Mouse (Mus musculus): ENCODE data around the gene Cldn10. TPM values are rescaled to one million over a fixed set of nuclear protein-coding genes. Genes with fewer than 3 reads are reported as not detected.
"Not testable (repeated sequence)": the region's sequence is repeated elsewhere in the genome, so short reads cannot be mapped to it uniquely, and the experiment has no call there.

Gene Cldn10
- polyA plus RNA-seq (2015; fragmentation: Nextera tagmentation; extraction: Ambion mirVana) = 2.3 and 2.4 TPM in 2 replicates

GRCm38 (mm10) chr14:118787621-118788020 is at the start of gene Cldn10:
TSS of gene Cldn10 (plus strand) at chr14:118787908.
- Histone ChIP-seq H3K9ac (replicated peaks) (no peak within 1 kb of the TSS), H3K9me3 (replicated peaks) (no peaks in the 10 kb centered on the region), H3K36me3 (no peaks in the 10 kb centered on the region), H3K4me3 (replicated peaks) (no peak within 1 kb of the TSS), H3K27me3 (replicated peaks) (no peaks in the 10 kb centered on the region), H3K27ac (replicated peaks) (no peak within 1 kb of the TSS), H3K4me1 (0 out of 2 replicates have a peak, but pooled peaks cover 5% of the 10 kb centered on the region), H3K4me2 (no peak within 1 kb of the TSS)
- no peak for ATAC-seq (ENCODE audit: low FRiP score)
- WGBS = 84% methylated on average over 4 of the region's 4 CpGs

GRCm38 (mm10) chr14:118741780-118742179 is 45.9 kb upstream of the Cldn10 start:
- H3K4me1 ChIP-seq = no peaks in the 10 kb centered on the region
- H3K9ac ChIP-seq (replicated peaks) = no peak overlapping the region
- no peak for ATAC-seq (ENCODE audit: low FRiP score)
- no peak overlapping the region for H3K27ac ChIP-seq (replicated peaks)
- 0 out of 2 replicates have a peak, but pooled peaks cover 5% of the 10 kb centered on the region for H3K9me3 ChIP-seq (replicated peaks)
- H3K27me3 ChIP-seq (replicated peaks) = no peaks in the 10 kb centered on the region
- no peaks in the 10 kb centered on the region for H3K36me3 ChIP-seq
- H3K4me2 ChIP-seq = no peak overlapping the region
- H3K4me3 ChIP-seq (replicated peaks) = no peak overlapping the region

DNA sequence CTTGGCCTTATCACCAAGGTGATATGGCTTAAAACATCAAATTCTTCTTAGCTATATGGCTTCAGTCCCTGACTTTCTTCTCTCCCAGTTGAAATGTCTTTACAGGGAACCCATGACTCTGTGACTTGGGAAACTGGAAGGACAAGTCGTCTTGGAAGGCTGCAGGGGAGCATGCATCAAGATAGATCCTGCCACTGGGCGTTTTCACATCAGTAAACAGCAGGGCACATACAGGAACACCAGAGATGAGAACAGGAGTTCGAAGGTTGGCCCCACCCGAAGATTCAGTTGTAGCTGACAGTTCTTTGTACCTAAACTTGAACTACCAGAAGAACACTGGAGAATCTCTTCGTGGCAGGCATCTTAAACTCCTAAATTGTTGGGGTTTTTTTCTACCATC is 44.8 kb upstream of the Cldn10 start:
- Histone ChIP-seq H3K4me3 (replicated peaks) (no peak overlapping the region), H3K36me3 (no peaks in the 10 kb centered on the region), H3K27me3 (replicated peaks) (no peaks in the 10 kb centered on the region), H3K27ac (replicated peaks) (no peak overlapping the region), H3K4me1 (no peaks in the 10 kb centered on the region), H3K9me3 (replicated peaks) (0 out of 2 replicates have a peak, but pooled peaks cover 5% of the 10 kb centered on the region), H3K4me2 (no peak overlapping the region), H3K9ac (replicated peaks) (no peak overlapping the region)
- 82% methylated on average over 5 of the region's 5 CpGs for whole genome bisulfite sequencing
- ATAC-seq (ENCODE audit: low FRiP score) = no peak

DNA sequence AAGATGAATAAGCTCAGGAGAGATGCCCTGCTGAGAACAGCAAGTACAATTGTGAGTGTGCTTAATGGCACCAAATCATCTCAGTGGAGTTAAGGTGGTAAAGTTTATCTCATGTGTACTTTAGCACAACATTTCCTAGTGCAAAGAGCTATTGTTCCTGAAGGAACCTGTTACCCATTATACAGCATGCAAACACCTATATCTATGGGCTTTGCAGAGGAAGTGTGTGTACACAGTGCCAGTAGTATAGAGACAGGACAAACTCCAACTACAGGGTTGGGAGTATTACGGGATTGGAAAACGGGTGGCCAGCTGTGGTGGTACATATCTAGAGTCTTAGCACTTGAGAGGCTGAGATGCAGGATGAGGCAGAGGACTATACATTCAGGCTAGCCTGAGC is 38.6 kb upstream of the Cldn10 start:
- no peak overlapping the region for H3K27ac ChIP-seq (replicated peaks)
- ATAC-seq (ENCODE audit: low FRiP score) = no peak
- no peaks in the 10 kb centered on the region for H3K9me3 ChIP-seq (replicated peaks)
- no peak overlapping the region for H3K9ac ChIP-seq (replicated peaks)
- no peaks in the 10 kb centered on the region for H3K36me3 ChIP-seq
- no peaks in the 10 kb centered on the region for H3K27me3 ChIP-seq (replicated peaks)
- no peak overlapping the region for H3K4me3 ChIP-seq (replicated peaks)
- WGBS = 96% methylated on average over 2 of the region's 2 CpGs
- no peaks in the 10 kb centered on the region for H3K4me1 ChIP-seq
- no peak overlapping the region for H3K4me2 ChIP-seq

- Histone ChIP-seq H3K4me2 (no peak overlapping the region), H3K36me3 (no peaks in the 10 kb centered on the region), H3K4me3 (replicated peaks) (no peak overlapping the region), H3K9me3 (replicated peaks) (no peaks in the 10 kb centered on the region), H3K27me3 (replicated peaks) (no peaks in the 10 kb centered on the region), H3K27ac (replicated peaks) (no peak overlapping the region), H3K9ac (replicated peaks) (no peak overlapping the region), H3K4me1 (no peaks in the 10 kb centered on the region)
- whole genome bisulfite sequencing = 43% methylated on average over 4 of the region's 4 CpGs
- ATAC-seq (ENCODE audit: low FRiP score) = no peak
These were observed 38.0 kb upstream of the Cldn10 start for GRCm38 (mm10) chr14:118749715-118750114.

DNA sequence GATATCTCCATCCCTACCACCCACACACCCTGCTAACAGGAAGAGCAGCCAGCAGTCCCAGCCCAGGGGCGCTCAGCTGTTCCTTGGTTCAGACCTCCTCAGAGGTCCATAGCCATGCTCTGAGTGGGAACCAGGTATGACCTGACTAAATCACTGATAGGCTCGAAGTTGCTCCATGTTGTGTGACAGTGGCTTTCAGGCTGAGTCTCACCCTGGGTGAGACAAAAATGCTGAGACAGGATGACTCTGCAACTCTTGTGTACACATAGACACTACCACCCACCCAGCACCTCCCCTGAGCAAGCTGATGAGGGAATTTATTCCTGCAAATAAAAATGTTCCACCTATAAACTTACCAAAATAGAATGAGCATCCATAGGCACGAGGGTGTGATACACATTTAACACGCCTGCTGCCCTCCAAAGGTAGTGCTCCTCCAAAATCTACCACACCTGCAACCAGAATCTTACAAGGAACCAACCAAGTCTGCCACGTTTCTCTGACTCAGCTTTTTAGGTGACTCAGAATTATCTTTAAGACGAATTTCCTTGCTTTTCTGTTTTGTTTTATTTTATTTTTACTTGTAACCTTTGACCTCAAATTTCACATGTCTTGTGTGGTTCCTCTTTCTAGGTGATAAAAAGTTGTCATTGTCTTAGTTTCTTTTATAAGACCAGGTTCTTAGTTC is 37.1 kb upstream of the Cldn10 start:
- no peak overlapping the region for H3K27ac ChIP-seq (replicated peaks)
- no peaks in the 10 kb centered on the region for H3K4me1 ChIP-seq
- no peak overlapping the region for H3K4me2 ChIP-seq
- H3K9ac ChIP-seq (replicated peaks) = no peak overlapping the region
- 83% methylated on average over 6 of the region's 6 CpGs for WGBS
- H3K36me3 ChIP-seq = no peaks in the 10 kb centered on the region
- no peak for ATAC-seq (ENCODE audit: low FRiP score)
- H3K9me3 ChIP-seq (replicated peaks) = no peaks in the 10 kb centered on the region
- no peaks in the 10 kb centered on the region for H3K27me3 ChIP-seq (replicated peaks)
- no peak overlapping the region for H3K4me3 ChIP-seq (replicated peaks)

DNA sequence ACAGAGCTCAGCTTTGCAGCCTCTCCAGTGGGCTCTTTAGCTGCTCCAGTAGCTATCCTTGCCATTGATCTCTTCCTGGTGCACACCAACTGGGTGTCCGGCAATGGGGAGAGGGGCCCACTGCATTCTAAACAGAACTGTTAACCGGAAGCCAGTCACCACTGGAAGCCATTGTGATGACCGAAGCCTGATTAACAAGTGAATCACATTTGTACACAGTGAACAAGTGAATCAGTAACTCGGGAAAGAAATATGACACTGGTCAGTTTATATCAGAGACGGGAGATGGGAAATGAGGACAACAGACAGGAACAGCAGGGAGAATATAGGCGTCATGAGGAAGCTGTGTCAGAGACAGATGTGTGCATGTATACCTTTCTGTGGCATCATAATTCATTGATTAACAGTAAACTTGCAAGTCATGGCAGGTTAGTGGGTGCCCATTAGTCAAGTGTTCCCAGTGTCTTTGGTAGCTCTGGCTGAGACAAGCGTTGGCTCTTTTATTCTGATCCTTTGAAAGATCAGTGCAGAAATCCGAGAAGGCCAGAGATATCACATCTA is 36.4 kb upstream of the Cldn10 start:
- no peak overlapping the region for H3K9ac ChIP-seq (replicated peaks)
- no peak overlapping the region for H3K4me3 ChIP-seq (replicated peaks)
- no peaks in the 10 kb centered on the region for H3K9me3 ChIP-seq (replicated peaks)
- no peak overlapping the region for H3K4me2 ChIP-seq
- H3K27ac ChIP-seq (replicated peaks) = no peak overlapping the region
- no peaks in the 10 kb centered on the region for H3K27me3 ChIP-seq (replicated peaks)
- 56% methylated on average over 8 of the region's 8 CpGs for WGBS
- no peaks in the 10 kb centered on the region for H3K4me1 ChIP-seq
- H3K36me3 ChIP-seq = no peaks in the 10 kb centered on the region
- ATAC-seq (ENCODE audit: low FRiP score) = no peak

GRCm38 (mm10) chr14:118756015-118756414 is 31.7 kb upstream of the Cldn10 start:
- H3K4me2 ChIP-seq = no peak overlapping the region
- no peaks in the 10 kb centered on the region for H3K36me3 ChIP-seq
- H3K4me3 ChIP-seq (replicated peaks) = no peak overlapping the region
- ATAC-seq (ENCODE audit: low FRiP score) = no peak
- no peak overlapping the region for H3K9ac ChIP-seq (replicated peaks)
- H3K27me3 ChIP-seq (replicated peaks) = no peaks in the 10 kb centered on the region
- no peaks in the 10 kb centered on the region for H3K9me3 ChIP-seq (replicated peaks)
- H3K4me1 ChIP-seq = no peaks in the 10 kb centered on the region
- 75% methylated on average over 4 of the region's 4 CpGs for WGBS
- H3K27ac ChIP-seq (replicated peaks) = no peak overlapping the region

DNA sequence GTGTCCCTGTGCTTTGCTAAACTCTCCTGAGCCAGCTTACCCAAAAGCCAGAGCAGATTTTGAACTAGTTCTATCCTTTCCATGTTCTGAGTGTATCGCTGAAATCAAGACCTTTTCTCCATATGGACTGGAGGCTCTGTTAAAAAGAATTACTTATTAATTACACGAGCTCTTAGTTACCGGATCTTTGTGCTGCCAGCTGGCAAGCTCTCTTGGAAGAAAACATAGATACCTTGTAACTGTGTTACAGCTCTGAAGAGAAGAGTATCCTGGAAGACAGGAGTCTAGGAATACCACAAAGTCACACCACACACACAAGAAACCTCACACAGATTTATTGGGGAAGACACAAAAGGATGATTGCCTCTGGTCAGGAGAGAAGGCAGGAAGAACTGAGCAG is 31.1 kb upstream of the Cldn10 start:
- 80% methylated on average over 3 of the region's 3 CpGs for WGBS
- no peak for ATAC-seq (ENCODE audit: low FRiP score)
- Histone ChIP-seq H3K4me2 (no peak overlapping the region), H3K9ac (replicated peaks) (no peak overlapping the region), H3K27me3 (replicated peaks) (no peaks in the 10 kb centered on the region), H3K4me3 (replicated peaks) (no peak overlapping the region), H3K36me3 (no peaks in the 10 kb centered on the region), H3K27ac (replicated peaks) (no peak overlapping the region), H3K4me1 (no peaks in the 10 kb centered on the region), H3K9me3 (replicated peaks) (no peaks in the 10 kb centered on the region)

- not testable (repeated sequence) for H3K4me2 ChIP-seq; H3K9ac ChIP-seq (replicated peaks); ATAC-seq (ENCODE audit: low FRiP score); H3K27me3 ChIP-seq (replicated peaks); H3K36me3 ChIP-seq; H3K4me1 ChIP-seq; H3K9me3 ChIP-seq (replicated peaks); H3K4me3 ChIP-seq (replicated peaks); H3K27ac ChIP-seq (replicated peaks)
- 95% methylated on average over 13 of the region's 13 CpGs for WGBS
These were observed 24.3 kb upstream of the Cldn10 start for GRCm38 (mm10) chr14:118763362-118763761.

- H3K9me3 ChIP-seq (replicated peaks) = no peaks in the 10 kb centered on the region
- no peaks in the 10 kb centered on the region for H3K4me1 ChIP-seq
- H3K27me3 ChIP-seq (replicated peaks) = peaks cover 6% of the 10 kb centered on the region; the same call in 1 of the 2 replicates
- H3K4me3 ChIP-seq (replicated peaks) = no peak overlapping the region
- H3K27ac ChIP-seq (replicated peaks) = no peak overlapping the region
- no peak for ATAC-seq (ENCODE audit: low FRiP score)
- no peak overlapping the region for H3K4me2 ChIP-seq
- H3K9ac ChIP-seq (replicated peaks) = no peak overlapping the region
- H3K36me3 ChIP-seq = no peaks in the 10 kb centered on the region
- 85% methylated on average over 9 of the region's 9 CpGs for WGBS
These were observed 23.7 kb upstream of the Cldn10 start for GRCm38 (mm10) chr14:118763917-118764495.

DNA sequence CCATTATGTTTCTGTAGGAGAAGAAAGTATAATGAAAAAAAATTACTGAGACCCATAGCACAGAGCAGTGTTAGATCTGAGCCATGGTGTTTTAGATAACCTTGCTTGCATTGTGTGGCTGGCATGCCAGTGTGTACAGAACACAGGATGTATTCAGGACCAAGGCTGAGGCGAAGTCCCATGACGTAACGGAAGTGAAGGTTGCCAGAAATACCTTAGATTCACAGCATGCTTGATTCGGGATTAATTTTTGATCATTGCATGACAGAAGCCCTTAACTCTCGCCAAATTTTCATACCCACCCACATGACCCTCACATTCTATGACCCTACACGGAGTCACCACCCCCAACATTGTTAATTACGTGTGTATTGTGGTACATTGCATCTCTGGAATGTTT is 22.4 kb upstream of the Cldn10 start:
- no peak for ATAC-seq (ENCODE audit: low FRiP score)
- no peak overlapping the region for H3K27ac ChIP-seq (replicated peaks)
- WGBS = 85% methylated on average over 7 of the region's 7 CpGs
- H3K36me3 ChIP-seq = no peaks in the 10 kb centered on the region
- H3K27me3 ChIP-seq (replicated peaks) = peaks cover 6% of the 10 kb centered on the region; the same call in 1 of the 2 replicates
- H3K4me1 ChIP-seq = no peaks in the 10 kb centered on the region
- H3K4me2 ChIP-seq = no peak overlapping the region
- H3K9me3 ChIP-seq (replicated peaks) = no peaks in the 10 kb centered on the region
- no peak overlapping the region for H3K4me3 ChIP-seq (replicated peaks)
- H3K9ac ChIP-seq (replicated peaks) = no peak overlapping the region

Measured in neural tube, embryonic 15.5 days (tissue).